Mouse (Mus musculus): Measurements from ENCODE around the gene Vmn2r2.

Vmn2r2 gene

DNA sequence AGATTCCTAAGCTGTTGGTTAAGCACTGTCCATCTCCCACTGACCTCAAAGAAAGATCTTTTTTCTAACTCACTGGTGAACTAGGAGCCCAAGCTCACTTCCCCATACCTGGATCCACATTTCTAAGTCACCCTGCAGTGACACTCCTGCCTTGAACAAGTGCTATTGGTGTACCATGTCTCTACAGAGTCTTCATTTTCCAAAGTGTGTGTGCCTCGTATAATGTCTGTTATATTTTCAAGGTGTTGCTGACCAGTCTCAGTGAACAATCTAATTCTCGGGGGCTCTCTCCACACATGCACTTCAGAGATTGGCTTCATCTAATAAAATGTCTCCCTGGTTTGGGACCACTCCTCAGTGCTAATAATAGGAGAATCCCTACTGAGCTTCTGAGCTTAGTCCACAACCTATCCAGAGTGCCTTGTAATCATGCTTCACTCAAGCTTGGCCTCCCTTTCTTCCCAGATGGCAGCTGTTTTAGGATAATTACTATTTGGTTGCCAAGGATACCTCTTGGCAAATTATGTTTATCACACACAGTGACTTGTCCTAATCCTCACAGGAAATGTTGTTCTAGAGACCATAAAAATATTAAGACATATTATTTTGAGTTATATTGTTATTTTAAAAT, at the start of gene Vmn2r2:
TSS of gene Vmn2r2 (minus strand) at position 51 of the 631 bp plus-strand sequence.
- no peak for DNase-seq

GRCm38 (mm10) chr3:64113352-64114046, 28.2 kb downstream of the Vmn2r2 start:
- DNase-seq: no peak

- no peak for DNase-seq
These were observed 29.0 kb downstream of the Vmn2r2 start for GRCm38 (mm10) chr3:64112707-64113106.

GRCm38 (mm10) chr3:64081247-64081646, 60.5 kb downstream of the Vmn2r2 start, which contains the start of gene Vmn2r1:
TSS of gene Vmn2r1 (plus strand) at chr3:64081547.
- DNase-seq: no peak

Data from lung, adult 18-20 months (tissue).